Comparison of ENCODE assay signal across 11 mouse cellular contexts in genomic region chr4:34680530-34680929, GRCm38 (mm10). TPM values are rescaled to one million over a fixed set of nuclear protein-coding genes. Genes with fewer than 3 reads are reported as not detected.
DNase-seq lines count a peak whose midpoint lies in the region; ATAC-seq and TF ChIP-seq lines count a peak whose summit lies in the region.
"Had no signal": no experiment of that assay in that cellular context is flagged by ENCODE, and none has a peak within 500 bp of the region (broad histone marks: within the 10 kb centered on the region; RNA-seq: fewer than 3 reads in every experiment).

No protein-coding gene starts in this region.

- no peak for ATAC-seq in liver, postnatal 0 days
- ATAC-seq in monocyte, adult 5-6 weeks (replicated peaks; ENCODE audit: insufficient number of reproducible peaks, low FRiP score, low TSS enrichment, poor library complexity, severe bottlenecking): 0 out of 2 replicates have a peak, but pooled peaks have one; percentile 17

- H3K4me2 ChIP-seq in liver, postnatal 0 days (ENCODE audit: low read depth, low read length): no peak overlapping the region
- H3K4me2 ChIP-seq: hindbrain, embryonic 13.5 days had no signal

- peak; percentile 84 for DNase-seq in heart, adult 11 months
- no peak for DNase-seq in heart, adult 18-20 months
- no peak for DNase-seq in liver, postnatal 0 days
- DNase-seq in liver: no peak
- DNase-seq in NIH3T3 (ENCODE audit: low read depth): peak; percentile 25
- no peak for DNase-seq in thymus, postnatal 10 days (ENCODE audit: low spot score in 2 of 2)
- DNase-seq: embryo, embryonic 11 days; right cerebral cortex, postnatal 14 days had no signal

- no peaks in the 10 kb centered on the region for H3K27me3 ChIP-seq in liver, postnatal 0 days (ENCODE audit: insufficient read depth, low read length)
- H3K27me3 ChIP-seq: hindbrain, embryonic 13.5 days had no signal

- H3K4me3 ChIP-seq in liver, postnatal 0 days (ENCODE audit: low read depth, low read length): no peak overlapping the region
- H3K4me3 ChIP-seq: hindbrain, embryonic 13.5 days; midbrain, embryonic 10.5 days had no signal

- peaks cover 8% of the 10 kb centered on the region for H3K36me3 ChIP-seq in liver, postnatal 0 days (replicated peaks; ENCODE audit: insufficient read depth, low read length)

- no peaks in the 10 kb centered on the region for H3K4me1 ChIP-seq in liver, postnatal 0 days (ENCODE audit: insufficient read depth)
- H3K4me1 ChIP-seq: midbrain, embryonic 10.5 days had no signal

- H3K27ac ChIP-seq in liver, postnatal 0 days (ENCODE audit: low read depth): no peak overlapping the region
- H3K27ac ChIP-seq: hindbrain, embryonic 13.5 days; midbrain, embryonic 10.5 days had no signal

- no peak for TF ChIP-seq EP300 in liver, postnatal 0 days (IDR thresholded peaks at IDR 0.05; ENCODE audit: low read depth)

- peak; percentile 21; the same call in 1 of the 2 replicates for TF ChIP-seq CTCF in liver, postnatal 0 days (IDR thresholded peaks at IDR 0.05; ENCODE audit: low read depth)

- no peak overlapping the region for H3K9ac ChIP-seq in liver, postnatal 0 days (replicated peaks)
- H3K9ac ChIP-seq: hindbrain, embryonic 13.5 days had no signal

- H3K9me3 ChIP-seq in liver, postnatal 0 days (ENCODE audit: low read length): no peaks in the 10 kb centered on the region
- H3K9me3 ChIP-seq: hindbrain, embryonic 13.5 days; midbrain, embryonic 10.5 days had no signal

- 78% methylated on average over 5 of the region's 5 CpGs for WGBS in liver, postnatal 0 days (ENCODE audit: insufficient replicate concordance)

RNA-seq across cellular contexts. Expression of gene Slc35a1, which starts 6.7 kb away (rescaled TPM):
- 10 to 100 TPM; 11.8 to 14.6 TPM for total RNA-seq in heart, adult 18-20 months (2021)
- polyA plus RNA-seq in liver, postnatal 0 days (2015; fragmentation: Nextera tagmentation; extraction: Ambion mirVana): 10.6 and 12.3 TPM in 2 replicates
- total RNA-seq in monocyte, adult 5-6 weeks (2017): 10.5 to 24.0 TPM (median 22.2 TPM) in 3 replicates

RNA-seq across cellular contexts. Expression of gene Cfap206, which starts 49.5 kb away (rescaled TPM):
- total RNA-seq in heart, adult 18-20 months (2021): under 1 TPM in 1 of 2 experiments, not detected in 1; 0.72 TPM
- polyA plus RNA-seq in liver, postnatal 0 days (2015; fragmentation: Nextera tagmentation; extraction: Ambion mirVana): not detected in 2 replicates
- 0.87 to 2.0 TPM (median 0.96 TPM) in 3 replicates for total RNA-seq in monocyte, adult 5-6 weeks (2017)

Comparison
In these comparisons a context has a peak if more than half of its experiments do, and no peak if none do; other contexts are left out.
1. DNase-seq: peak in heart, adult 11 months (single experiment) and NIH3T3 (single experiment); none in heart, adult 18-20 months (0 of 2), liver, postnatal 0 days (single experiment), liver (single experiment) and thymus, postnatal 10 days (0 of 2).